Mouse (Mus musculus): ENCODE measurements around the gene Chst2. TPM values are rescaled to one million over a fixed set of nuclear protein-coding genes. Genes with fewer than 3 reads are reported as not detected.

Gene Chst2
- polyA plus RNA-seq, 1 experiment from 2014 or later: 3.0 TPM

Other genes starting within 250 kb of the Chst2 start
- gene U2surp, start 105.3 kb upstream of the Chst2 start, polyA plus RNA-seq (2014; fragmentation: Nextera tagmentation; extraction: Ambion mirVana): 137 and 141 TPM in 2 replicates
- 0.09 TPM in 1 of 2 replicates, not detected in the other for gene Paqr9, start 152.9 kb upstream of the Chst2 start, polyA plus RNA-seq (2014; fragmentation: Nextera tagmentation; extraction: Ambion mirVana)
- gene Pcolce2, start 230.9 kb upstream of the Chst2 start, polyA plus RNA-seq (2014; fragmentation: Nextera tagmentation; extraction: Ambion mirVana): 0.98 and 1.3 TPM in 2 replicates